Mouse (Mus musculus): Measurements from ENCODE around the gene Slc10a1. TPM values are rescaled to one million over a fixed set of nuclear protein-coding genes. Genes with fewer than 3 reads are reported as not detected.
A peak's percentile ranks its signal among the peaks of the same experiment; 100 is the strongest.

The Slc10a1 gene
- polyA plus RNA-seq, 1 experiment from 2014 or later, result 0.94 TPM

GRCm38 (mm10) chr12:80925919-80926318 is 42.6 kb downstream of the Slc10a1 start:
- WGBS, result 48% methylated on average over 7 of the region's 7 CpGs
- Histone ChIP-seq H3K27ac (no peak overlapping the region), H3K27me3 (no peaks in the 10 kb centered on the region), H3K4me1 (peaks cover 9% of the 10 kb centered on the region), H3K9ac (no peak overlapping the region), H3K9me3 (no peaks in the 10 kb centered on the region), H3K4me2 (no peak overlapping the region), H3K4me3 (no peak overlapping the region), H3K36me3 (no peaks in the 10 kb centered on the region)
- no peak for ATAC-seq (ENCODE audit: insufficient number of reproducible peaks, insufficient read depth, low FRiP score, low TSS enrichment, low read depth)

GRCm38 (mm10) chr12:80924205-80924604 is 44.3 kb downstream of the Slc10a1 start:
- 56% methylated on average over 3 of the region's 3 CpGs for WGBS
- H3K4me2 ChIP-seq, result no peak overlapping the region
- ATAC-seq (ENCODE audit: insufficient number of reproducible peaks, insufficient read depth, low FRiP score, low TSS enrichment, low read depth), result peak; percentile 68; the same call in 1 of the 2 replicates
- H3K27me3 ChIP-seq, result no peaks in the 10 kb centered on the region
- peak overlapping the region; percentile 55; the same call in 1 of the 2 replicates for H3K27ac ChIP-seq
- H3K9ac ChIP-seq, result no peak overlapping the region
- H3K9me3 ChIP-seq, result no peaks in the 10 kb centered on the region
- no peaks in the 10 kb centered on the region for H3K36me3 ChIP-seq
- no peak overlapping the region for H3K4me3 ChIP-seq
- peaks cover 9% of the 10 kb centered on the region for H3K4me1 ChIP-seq

GRCm38 (mm10) chr12:80923602-80924001 is 44.9 kb downstream of the Slc10a1 start:
- no peak overlapping the region for H3K9ac ChIP-seq
- H3K4me2 ChIP-seq, result no peak overlapping the region
- H3K27me3 ChIP-seq, result no peaks in the 10 kb centered on the region
- peak overlapping the region; percentile 55; the same call in 1 of the 2 replicates for H3K27ac ChIP-seq
- H3K9me3 ChIP-seq, result no peaks in the 10 kb centered on the region
- 53% methylated on average over 5 of the region's 5 CpGs for WGBS
- H3K4me3 ChIP-seq, result no peak overlapping the region
- peaks cover 9% of the 10 kb centered on the region for H3K4me1 ChIP-seq
- ATAC-seq (ENCODE audit: insufficient number of reproducible peaks, insufficient read depth, low FRiP score, low TSS enrichment, low read depth), result 0 out of 2 replicates have a peak, but pooled peaks have one; percentile 37
- no peaks in the 10 kb centered on the region for H3K36me3 ChIP-seq

GRCm38 (mm10) chr12:80922869-80923268 is 45.6 kb downstream of the Slc10a1 start:
- Histone ChIP-seq H3K4me1 (peaks cover 9% of the 10 kb centered on the region), H3K9ac (no peak overlapping the region), H3K27ac (peak overlapping the region; percentile 22; the same call in 1 of the 2 replicates), H3K4me2 (peak overlapping the region; percentile 56), H3K36me3 (no peaks in the 10 kb centered on the region), H3K9me3 (no peaks in the 10 kb centered on the region), H3K4me3 (peak overlapping the region; percentile 24), H3K27me3 (no peaks in the 10 kb centered on the region)
- ATAC-seq (ENCODE audit: insufficient number of reproducible peaks, insufficient read depth, low FRiP score, low TSS enrichment, low read depth), result no peak
- WGBS, result 2% methylated on average over 7 of the region's 7 CpGs

- 88% methylated on average over 5 of the region's 5 CpGs for WGBS
- ATAC-seq (ENCODE audit: insufficient number of reproducible peaks, insufficient read depth, low FRiP score, low TSS enrichment, low read depth), result no peak
- Histone ChIP-seq H3K9ac (no peak overlapping the region), H3K4me2 (no peak overlapping the region), H3K27ac (no peak overlapping the region), H3K27me3 (no peaks in the 10 kb centered on the region), H3K9me3 (no peaks in the 10 kb centered on the region), H3K4me3 (no peak overlapping the region), H3K36me3 (no peaks in the 10 kb centered on the region), H3K4me1 (peaks cover 9% of the 10 kb centered on the region)
Observed at GRCm38 (mm10) chr12:80921301-80921700, 47.2 kb downstream of the Slc10a1 start.

GRCm38 (mm10) chr12:80917764-80918163 is 50.7 kb downstream of the Slc10a1 start:
- no peak for ATAC-seq (ENCODE audit: insufficient number of reproducible peaks, insufficient read depth, low FRiP score, low TSS enrichment, low read depth)
- H3K4me1 ChIP-seq, result peaks cover 2% of the 10 kb centered on the region
- H3K4me2 ChIP-seq, result no peak overlapping the region
- no peak overlapping the region for H3K9ac ChIP-seq
- WGBS, result 55% methylated on average over 7 of the region's 7 CpGs
- no peak overlapping the region for H3K4me3 ChIP-seq
- H3K36me3 ChIP-seq, result no peaks in the 10 kb centered on the region
- H3K27ac ChIP-seq, result no peak overlapping the region
- H3K9me3 ChIP-seq, result no peaks in the 10 kb centered on the region
- no peaks in the 10 kb centered on the region for H3K27me3 ChIP-seq

- ATAC-seq (ENCODE audit: insufficient number of reproducible peaks, insufficient read depth, low FRiP score, low TSS enrichment, low read depth), result no peak
- peaks cover 3% of the 10 kb centered on the region; the same call in 1 of the 2 replicates for H3K9me3 ChIP-seq
- no peaks in the 10 kb centered on the region for H3K4me1 ChIP-seq
- no peaks in the 10 kb centered on the region for H3K27me3 ChIP-seq
- H3K36me3 ChIP-seq, result no peaks in the 10 kb centered on the region
- no peak overlapping the region for H3K4me3 ChIP-seq
- no peak overlapping the region for H3K9ac ChIP-seq
- 87% methylated on average over 8 of the region's 8 CpGs for WGBS
- no peak overlapping the region for H3K27ac ChIP-seq
- H3K4me2 ChIP-seq, result no peak overlapping the region
Observed at GRCm38 (mm10) chr12:80909631-80910030, 58.9 kb downstream of the Slc10a1 start.

Other genes starting within 250 kb of the Slc10a1 start
- 0.25 and 0.42 TPM in 2 replicates for gene Ccdc177, start 208.0 kb downstream of the Slc10a1 start, polyA plus RNA-seq (2015; fragmentation: Nextera tagmentation; extraction: Ambion mirVana)
- 16.0 and 16.1 TPM in 2 replicates for gene Susd6, start 178.2 kb downstream of the Slc10a1 start, polyA plus RNA-seq (2015; fragmentation: Nextera tagmentation; extraction: Ambion mirVana)
- gene Srsf5, start 23.2 kb downstream of the Slc10a1 start, polyA plus RNA-seq (2015; fragmentation: Nextera tagmentation; extraction: Ambion mirVana), result 681 and 707 TPM in 2 replicates
- gene Smoc1, start 58.1 kb upstream of the Slc10a1 start, polyA plus RNA-seq (2015; fragmentation: Nextera tagmentation; extraction: Ambion mirVana), result 9.6 and 15.5 TPM in 2 replicates

Data from embryonic facial prominence, embryonic 13.5 days (tissue).